Mouse (Mus musculus): Measurements from ENCODE around the gene Dusp8. TPM values are rescaled to one million over a fixed set of nuclear protein-coding genes. Genes with fewer than 3 reads are reported as not detected.
A peak's percentile ranks its signal among the peaks of the same experiment; 100 is the strongest.

Gene Dusp8
- polyA plus RNA-seq, 1 experiment, result 5.1 TPM

GRCm38 (mm10) chr7:142086159-142086905 is 9.3 kb downstream of the Dusp8 start:
- no peak overlapping the region for H3K27ac ChIP-seq (ENCODE audit: insufficient read depth, low read length)
- H3K4me1 ChIP-seq (ENCODE audit: control insufficient read depth, insufficient read depth, low read length), result peaks cover 30% of the 10 kb centered on the region
- no peak for TF ChIP-seq POLR2A (IDR thresholded peaks at IDR 0.05; ENCODE audit: low read depth, low read length)
- TF ChIP-seq CTCF (IDR thresholded peaks at IDR 0.05; ENCODE audit: borderline replicate concordance, insufficient read depth, low read length), result no peak
- no peak overlapping the region for H3K4me3 ChIP-seq (ENCODE audit: insufficient read depth, low read length)

DNA sequence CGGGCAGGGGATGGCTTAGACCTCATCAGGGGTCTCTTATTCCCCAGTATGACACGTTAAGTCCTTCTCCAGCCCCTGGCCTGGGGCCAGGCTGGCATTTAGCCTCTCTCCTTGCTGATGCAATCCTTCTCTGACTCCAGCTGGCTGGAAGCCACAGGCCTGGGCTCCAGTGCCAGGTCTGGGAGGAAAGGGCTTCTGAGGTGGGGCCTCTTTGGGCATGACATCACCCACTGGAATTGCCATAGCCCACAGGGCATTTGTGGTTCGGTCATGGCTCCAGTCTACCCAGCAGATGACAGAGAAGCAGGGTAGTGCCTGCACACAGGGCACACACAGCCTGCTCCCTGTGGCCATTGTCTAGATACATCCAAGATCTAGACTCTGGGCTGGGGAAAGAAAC is 10.8 kb downstream of the Dusp8 start:
- Histone ChIP-seq H3K27ac (ENCODE audit: insufficient read depth, low read length) (peak overlapping the region; percentile 89), H3K4me1 (ENCODE audit: control insufficient read depth, insufficient read depth, low read length) (peaks cover 30% of the 10 kb centered on the region), H3K4me3 (ENCODE audit: insufficient read depth, low read length) (no peak overlapping the region)
- TF ChIP-seq POLR2A (IDR thresholded peaks at IDR 0.05; ENCODE audit: low read depth, low read length), result no peak
- no peak for TF ChIP-seq CTCF (IDR thresholded peaks at IDR 0.05; ENCODE audit: borderline replicate concordance, insufficient read depth, low read length)

- no peak overlapping the region for H3K4me3 ChIP-seq (ENCODE audit: insufficient read depth, low read length)
- H3K27ac ChIP-seq (ENCODE audit: insufficient read depth, low read length), result peak overlapping the region; percentile 89
- H3K4me1 ChIP-seq (ENCODE audit: control insufficient read depth, insufficient read depth, low read length), result peaks cover 29% of the 10 kb centered on the region
- TF ChIP-seq CTCF (IDR thresholded peaks at IDR 0.05; ENCODE audit: borderline replicate concordance, insufficient read depth, low read length) (no peak), POLR2A (IDR thresholded peaks at IDR 0.05; ENCODE audit: low read depth, low read length) (no peak)
Observed at GRCm38 (mm10) chr7:142084395-142084794, 11.2 kb downstream of the Dusp8 start.

GRCm38 (mm10) chr7:142083588-142084317 is 11.9 kb downstream of the Dusp8 start:
- Histone ChIP-seq H3K4me3 (ENCODE audit: insufficient read depth, low read length) (no peak overlapping the region), H3K27ac (ENCODE audit: insufficient read depth, low read length) (peak overlapping the region; percentile 89), H3K4me1 (ENCODE audit: control insufficient read depth, insufficient read depth, low read length) (peaks cover 24% of the 10 kb centered on the region)
- TF ChIP-seq CTCF (IDR thresholded peaks at IDR 0.05; ENCODE audit: borderline replicate concordance, insufficient read depth, low read length), result no peak
- peak; percentile 43; the same call in 1 of the 2 replicates for TF ChIP-seq POLR2A (IDR thresholded peaks at IDR 0.05; ENCODE audit: low read depth, low read length)

- peaks cover 17% of the 10 kb centered on the region for H3K4me1 ChIP-seq (ENCODE audit: control insufficient read depth, insufficient read depth, low read length)
- TF ChIP-seq POLR2A (IDR thresholded peaks at IDR 0.05; ENCODE audit: low read depth, low read length) (no peak), CTCF (IDR thresholded peaks at IDR 0.05; ENCODE audit: borderline replicate concordance, insufficient read depth, low read length) (no peak)
- no peak overlapping the region for H3K4me3 ChIP-seq (ENCODE audit: insufficient read depth, low read length)
- H3K27ac ChIP-seq (ENCODE audit: insufficient read depth, low read length), result no peak overlapping the region
Observed at GRCm38 (mm10) chr7:142082607-142083006, 13.0 kb downstream of the Dusp8 start.

DNA sequence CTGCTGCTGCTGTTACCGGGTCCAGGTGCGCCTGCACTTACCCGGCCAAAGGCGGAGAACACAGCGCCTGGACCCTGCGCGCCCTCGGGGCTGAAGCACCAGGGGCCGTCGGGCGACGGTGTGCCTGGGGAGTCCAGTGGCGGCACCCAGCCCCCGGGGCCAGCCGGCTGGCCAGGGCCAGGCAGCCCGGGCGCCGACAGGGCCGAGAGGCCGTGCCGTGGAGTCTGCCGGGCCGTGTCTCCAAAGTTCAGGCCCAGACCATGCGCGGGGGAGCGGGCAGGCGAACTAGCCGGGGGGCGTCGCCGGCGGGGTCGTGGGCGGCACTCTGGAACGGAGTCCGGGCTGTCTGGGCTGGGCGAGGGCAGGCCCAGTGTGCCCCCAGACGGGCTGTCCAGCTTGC is 13.5 kb downstream of the Dusp8 start:
- TF ChIP-seq CTCF (IDR thresholded peaks at IDR 0.05; ENCODE audit: borderline replicate concordance, insufficient read depth, low read length), result no peak
- no peak for TF ChIP-seq POLR2A (IDR thresholded peaks at IDR 0.05; ENCODE audit: low read depth, low read length)

GRCm38 (mm10) chr7:142081736-142082135 is 13.9 kb downstream of the Dusp8 start:
- no peak overlapping the region for H3K27ac ChIP-seq (ENCODE audit: insufficient read depth, low read length)
- H3K4me3 ChIP-seq (ENCODE audit: insufficient read depth, low read length), result no peak overlapping the region
- no peak for TF ChIP-seq CTCF (IDR thresholded peaks at IDR 0.05; ENCODE audit: borderline replicate concordance, insufficient read depth, low read length)
- TF ChIP-seq POLR2A (IDR thresholded peaks at IDR 0.05; ENCODE audit: low read depth, low read length), result no peak
- peaks cover 17% of the 10 kb centered on the region for H3K4me1 ChIP-seq (ENCODE audit: control insufficient read depth, insufficient read depth, low read length)

More for the DNA sequence above, 13.5 kb downstream of the Dusp8 start:
- no peak overlapping the region for H3K4me3 ChIP-seq (ENCODE audit: insufficient read depth, low read length)
- H3K4me1 ChIP-seq (ENCODE audit: control insufficient read depth, insufficient read depth, low read length), result peaks cover 17% of the 10 kb centered on the region
- H3K27ac ChIP-seq (ENCODE audit: insufficient read depth, low read length), result no peak overlapping the region

GRCm38 (mm10) chr7:142080876-142081275 is 14.8 kb downstream of the Dusp8 start:
- Histone ChIP-seq H3K4me1 (ENCODE audit: control insufficient read depth, insufficient read depth, low read length) (peaks cover 17% of the 10 kb centered on the region), H3K27ac (ENCODE audit: insufficient read depth, low read length) (no peak overlapping the region), H3K4me3 (ENCODE audit: insufficient read depth, low read length) (no peak overlapping the region)
- no peak for TF ChIP-seq CTCF (IDR thresholded peaks at IDR 0.05; ENCODE audit: borderline replicate concordance, insufficient read depth, low read length)
- TF ChIP-seq POLR2A (IDR thresholded peaks at IDR 0.05; ENCODE audit: low read depth, low read length), result no peak

DNA sequence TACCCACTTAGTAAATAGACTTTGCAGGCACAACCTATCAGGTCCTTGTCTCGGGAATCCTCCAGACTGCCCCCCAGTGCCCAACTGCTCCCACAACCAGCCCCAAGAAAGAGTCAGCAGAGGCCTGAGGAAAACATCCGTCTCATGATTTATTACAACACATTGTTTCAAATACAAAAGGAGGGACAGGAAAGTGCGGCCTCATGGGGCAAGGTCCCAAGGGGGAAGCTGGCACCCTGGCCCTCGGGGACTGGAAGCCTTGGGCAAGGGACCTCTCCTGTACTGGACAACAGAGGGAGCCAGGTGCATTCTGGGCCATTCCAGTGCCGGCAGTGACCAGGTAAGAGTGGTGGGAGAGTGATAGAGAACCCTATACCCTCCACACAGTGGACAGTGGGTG is 16.3 kb downstream of the Dusp8 start:
- H3K4me1 ChIP-seq (ENCODE audit: control insufficient read depth, insufficient read depth, low read length), result peaks cover 10% of the 10 kb centered on the region
- no peak overlapping the region for H3K27ac ChIP-seq (ENCODE audit: insufficient read depth, low read length)
- TF ChIP-seq POLR2A (IDR thresholded peaks at IDR 0.05; ENCODE audit: low read depth, low read length) (no peak), CTCF (IDR thresholded peaks at IDR 0.05; ENCODE audit: borderline replicate concordance, insufficient read depth, low read length) (no peak)
- no peak overlapping the region for H3K4me3 ChIP-seq (ENCODE audit: insufficient read depth, low read length)

GRCm38 (mm10) chr7:142077138-142077537 is 18.5 kb downstream of the Dusp8 start:
- Histone ChIP-seq H3K4me1 (ENCODE audit: control insufficient read depth, insufficient read depth, low read length) (no peaks in the 10 kb centered on the region), H3K4me3 (ENCODE audit: insufficient read depth, low read length) (no peak overlapping the region), H3K27ac (ENCODE audit: insufficient read depth, low read length) (no peak overlapping the region)
- TF ChIP-seq POLR2A (IDR thresholded peaks at IDR 0.05; ENCODE audit: low read depth, low read length) (no peak), CTCF (IDR thresholded peaks at IDR 0.05; ENCODE audit: borderline replicate concordance, insufficient read depth, low read length) (no peak)

Measured in embryonic fibroblast, embryonic 13.5 days (primary cell).